Mouse (Mus musculus): ENCODE measurements around the gene Fam122b.

- TF ChIP-seq POLR2A (IDR thresholded peaks at IDR 0.05; ENCODE audit: control insufficient read depth, low read depth, low read length) (no peak), CTCF (IDR thresholded peaks at IDR 0.05; ENCODE audit: control insufficient read depth, insufficient read depth, insufficient replicate concordance, low read depth, low read length) (no peak)
Measured at GRCm38 (mm10) chrX:53240011-53240410, 29.6 kb downstream of the Fam122b start, which contains the start of gene Plac1.
